Mouse (Mus musculus) C2C12 (cell line): ENCODE data around the gene Gm13030.

Experiments used
- CEBPB ChIP-seq: IDR thresholded peaks from one replicate; pipeline ENCODE4 v1.6.1; 2011; ENCODE audit warnings: low read depth, mild to moderate bottlenecking, control low read depth, moderate library complexity
- CTCF ChIP-seq: IDR thresholded peaks from one replicate; pipeline ENCODE4 v1.5.1; 2011; ENCODE audit not compliant: control insufficient read depth, insufficient read depth, insufficient read length
- MAX ChIP-seq: IDR thresholded peaks from one replicate; pipeline ENCODE4 v1.6.1; 2011; ENCODE audit warnings: mild to moderate bottlenecking, control low read depth
- MYOG ChIP-seq: IDR thresholded peaks from one replicate; pipeline ENCODE4 v1.6.1; 2011; ENCODE audit not compliant: control insufficient read depth, insufficient read length; ENCODE audit errors: extremely low read depth
- USF1 ChIP-seq: IDR thresholded peaks from one replicate; pipeline ENCODE4 v1.6.1; 2011; ENCODE audit warnings: low read depth, mild to moderate bottlenecking, control low read depth, moderate library complexity

DNA sequence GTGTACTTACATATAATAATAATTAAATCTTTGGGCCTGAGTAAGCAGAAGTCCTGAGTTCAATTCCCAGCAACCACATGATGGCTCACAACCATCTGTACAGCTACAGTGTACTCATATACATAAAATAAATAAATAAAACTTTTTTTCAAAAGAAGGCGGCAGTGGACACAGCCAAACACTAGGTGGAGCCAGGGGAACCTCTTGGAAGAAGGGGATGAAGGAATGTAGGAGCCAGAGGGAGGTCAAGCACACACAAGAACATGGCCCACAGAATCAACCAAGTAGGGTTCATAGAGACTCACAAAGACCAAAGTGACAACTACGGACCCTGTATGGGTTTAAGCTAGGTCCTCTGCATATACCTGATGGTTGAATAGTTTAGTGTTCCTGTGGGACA, 49.1 kb downstream of the Gm13030 start:
- no peak for TF ChIP-seq CTCF
- no peak for TF ChIP-seq USF1
- no peak for TF ChIP-seq CEBPB
- TF ChIP-seq MYOG: no peak
- TF ChIP-seq MAX: no peak
